Mouse (Mus musculus): Measurements from ENCODE around the gene Paqr5.

Paqr5 gene

GRCm38 (mm10) chr9:62008360-62008759 is 18.3 kb downstream of the Paqr5 start:
- no peak for DNase-seq

GRCm38 (mm10) chr9:62007028-62007427 is 19.6 kb downstream of the Paqr5 start:
- DNase-seq = no peak

GRCm38 (mm10) chr9:62003611-62004010 is 23.0 kb downstream of the Paqr5 start:
- DNase-seq = no peak

- DNase-seq = peak; percentile 68 to 83
Measured at GRCm38 (mm10) chr9:61999653-62000420, 26.8 kb downstream of the Paqr5 start.

GRCm38 (mm10) chr9:61997860-61998259 is 28.8 kb downstream of the Paqr5 start:
- peak; percentile 67 to 79 for DNase-seq

- no peak for DNase-seq
Measured at GRCm38 (mm10) chr9:61991158-61991557, 35.5 kb downstream of the Paqr5 start.

- DNase-seq = no peak
Measured at GRCm38 (mm10) chr9:61990738-61991137, 35.9 kb downstream of the Paqr5 start.

- DNase-seq = no peak
Measured at GRCm38 (mm10) chr9:61986055-61986454, 40.6 kb downstream of the Paqr5 start.

- DNase-seq = peak; percentile 60 to 78
Measured at GRCm38 (mm10) chr9:61985183-61985863, 41.3 kb downstream of the Paqr5 start.

- DNase-seq = peak; percentile 43 to 45
Measured at GRCm38 (mm10) chr9:61982940-61983620, 43.6 kb downstream of the Paqr5 start.

GRCm38 (mm10) chr9:61981876-61982275 is 44.8 kb downstream of the Paqr5 start:
- no peak for DNase-seq

- no peak for DNase-seq
Measured at GRCm38 (mm10) chr9:61979983-61980382, 46.7 kb downstream of the Paqr5 start.

- DNase-seq = peak; percentile 43 to 45
Measured at GRCm38 (mm10) chr9:61977258-61977945, 49.3 kb downstream of the Paqr5 start.

GRCm38 (mm10) chr9:61972031-61972430 is 54.6 kb downstream of the Paqr5 start:
- no peak for DNase-seq

- no peak for DNase-seq
Measured at GRCm38 (mm10) chr9:61971045-61971444, 55.6 kb downstream of the Paqr5 start.

GRCm38 (mm10) chr9:61967357-61967756 is 59.3 kb downstream of the Paqr5 start:
- DNase-seq = no peak

- DNase-seq = no peak
Measured at GRCm38 (mm10) chr9:61965987-61966386, 60.7 kb downstream of the Paqr5 start.

GRCm38 (mm10) chr9:61965411-61965930 is 61.2 kb downstream of the Paqr5 start:
- peak; percentile 76 to 89 for DNase-seq

- DNase-seq = no peak
Measured at GRCm38 (mm10) chr9:61963356-61963755, 63.3 kb downstream of the Paqr5 start.

- no peak for DNase-seq
Measured at GRCm38 (mm10) chr9:61961181-61961580, 65.5 kb downstream of the Paqr5 start.

- DNase-seq = peak; percentile 74 to 75
Measured at GRCm38 (mm10) chr9:61960753-61961152, 65.9 kb downstream of the Paqr5 start.

- DNase-seq = peak; percentile 52 to 70
Measured at GRCm38 (mm10) chr9:61959921-61960569, 66.6 kb downstream of the Paqr5 start.
